Mouse (Mus musculus) retina, adult 2 months (tissue): ENCODE results near the gene Hand2.

ENCODE experiments used
- DNase-seq: peaks from one replicate; pipeline ENCODE4 v3.0.0-alpha.2; 2012; ENCODE audit warnings: low read depth, low spot score

Gene Hand2

GRCm38 (mm10) chr8:57320851-57321743 lies at the start of gene Hand2:
TSS of gene Hand2 (plus strand) at chr8:57320983.
- no peak for DNase-seq

- no peak for DNase-seq
Measured at GRCm38 (mm10) chr8:57273055-57273454, 47.7 kb upstream of the Hand2 start.

- DNase-seq, result no peak
Measured at GRCm38 (mm10) chr8:57293441-57293840, 27.3 kb upstream of the Hand2 start.

GRCm38 (mm10) chr8:57303513-57303912 lies 17.3 kb upstream of the Hand2 start:
- DNase-seq, result no peak

- no peak for DNase-seq
Measured at GRCm38 (mm10) chr8:57304944-57305343, 15.8 kb upstream of the Hand2 start.

GRCm38 (mm10) chr8:57306441-57306840 lies 14.3 kb upstream of the Hand2 start:
- no peak for DNase-seq

GRCm38 (mm10) chr8:57309844-57310485 lies 10.8 kb upstream of the Hand2 start:
- no peak for DNase-seq

GRCm38 (mm10) chr8:57312031-57312981 lies 8.5 kb upstream of the Hand2 start:
- no peak for DNase-seq

GRCm38 (mm10) chr8:57313583-57313982 lies 7.2 kb upstream of the Hand2 start:
- DNase-seq, result no peak

GRCm38 (mm10) chr8:57314216-57314615 lies 6.6 kb upstream of the Hand2 start:
- DNase-seq, result no peak

GRCm38 (mm10) chr8:57315471-57315870 lies 5.3 kb upstream of the Hand2 start:
- no peak for DNase-seq

GRCm38 (mm10) chr8:57317107-57317506 lies 3.7 kb upstream of the Hand2 start:
- DNase-seq, result no peak

- no peak for DNase-seq
Measured at GRCm38 (mm10) chr8:57317890-57318480, 2.8 kb upstream of the Hand2 start.

GRCm38 (mm10) chr8:57319092-57319980 lies 1.4 kb upstream of the Hand2 start:
- no peak for DNase-seq

GRCm38 (mm10) chr8:57319981-57320585 lies 700 bp upstream of the Hand2 start:
- DNase-seq, result no peak

- no peak for DNase-seq
Measured at GRCm38 (mm10) chr8:57321898-57322895, 1.4 kb downstream of the Hand2 start.

- DNase-seq, result no peak
Measured at GRCm38 (mm10) chr8:57322961-57323941, 2.5 kb downstream of the Hand2 start.
